Mouse (Mus musculus): ENCODE results near the gene Gtdc1.

- TF ChIP-seq MAX (IDR thresholded peaks at IDR 0.05; ENCODE audit: low read depth): no peak
- TF ChIP-seq POLR2A (IDR thresholded peaks at IDR 0.05; ENCODE audit: insufficient read length, low read depth): no peak
- no peak for TF ChIP-seq E2F4 (IDR thresholded peaks at IDR 0.05; ENCODE audit: insufficient read depth)
- TF ChIP-seq MYOD1 (IDR thresholded peaks at IDR 0.05; ENCODE audit: control insufficient read depth in 1 of 3, insufficient read length in 2 of 3, low read depth in 2 of 3): no peak
- TF ChIP-seq POLR2AphosphoS2 (IDR thresholded peaks at IDR 0.05; ENCODE audit: insufficient read length, low read depth): no peak
- no peak for TF ChIP-seq TCF12 (IDR thresholded peaks at IDR 0.05; ENCODE audit: insufficient read depth, poor library complexity, severe bottlenecking)
- TF ChIP-seq MYOG (IDR thresholded peaks at IDR 0.05; ENCODE audit: control insufficient read depth in 1 of 3, insufficient read depth in 1 of 3, insufficient read length in 2 of 3, low read depth in 2 of 3): no peak
Measured at GRCm38 (mm10) chr2:44952830-44953422, 25.5 kb upstream of the Gtdc1 start.
